Mouse (Mus musculus) ZHBTc4 (cell line): ENCODE measurements around the gene Gm47429.

Source experiments
- DNase-seq: peaks from one replicate; pipeline ENCODE4 v3.0.0-alpha.2; 2011; ENCODE audit warnings: low read depth, low spot score

Gene Gm47429

DNA sequence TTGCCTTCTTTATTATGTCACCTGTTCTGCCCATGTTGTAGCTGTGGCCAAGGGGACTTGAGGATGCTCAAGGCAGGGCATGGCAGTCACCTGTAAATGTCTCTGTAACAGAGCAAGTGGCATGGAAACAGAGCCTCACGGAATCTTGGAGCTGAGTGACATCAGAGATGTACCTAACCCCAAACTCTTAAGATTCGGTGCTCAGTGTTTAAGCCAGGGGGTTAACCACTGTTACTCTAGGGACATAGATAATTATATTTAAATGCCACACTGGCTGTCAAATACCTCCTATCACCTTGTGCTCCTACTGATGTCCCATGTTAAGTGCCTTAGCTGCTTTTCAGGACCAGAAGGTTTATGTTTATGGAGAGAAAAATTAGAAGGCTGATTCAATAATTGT, at the start of gene Gm47429:
TSS of gene Gm47429 (minus strand) at position 101 of the 400 bp plus-strand sequence.
- DNase-seq: no peak

DNA sequence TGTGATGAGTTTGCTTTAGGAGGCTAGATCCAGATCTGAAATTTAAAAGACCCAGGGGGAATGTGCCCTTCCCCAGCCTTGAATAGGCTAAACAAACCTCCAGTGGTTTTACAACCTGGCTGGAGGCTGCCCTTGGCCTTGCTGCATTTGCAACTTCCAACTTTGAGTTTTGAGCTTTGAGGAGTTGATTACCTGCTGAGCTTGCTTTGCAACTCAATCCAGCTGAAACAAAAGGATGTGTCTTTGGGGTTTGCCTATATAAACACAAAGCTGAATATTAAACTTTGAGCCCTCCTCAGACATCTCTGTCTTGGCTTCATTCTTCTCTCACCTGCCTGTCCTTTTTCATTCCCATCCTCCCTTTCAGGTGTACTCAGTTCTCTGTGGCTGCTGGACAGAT, 44.8 kb upstream of the Gm47429 start:
- peak; percentile 58 for DNase-seq

DNA sequence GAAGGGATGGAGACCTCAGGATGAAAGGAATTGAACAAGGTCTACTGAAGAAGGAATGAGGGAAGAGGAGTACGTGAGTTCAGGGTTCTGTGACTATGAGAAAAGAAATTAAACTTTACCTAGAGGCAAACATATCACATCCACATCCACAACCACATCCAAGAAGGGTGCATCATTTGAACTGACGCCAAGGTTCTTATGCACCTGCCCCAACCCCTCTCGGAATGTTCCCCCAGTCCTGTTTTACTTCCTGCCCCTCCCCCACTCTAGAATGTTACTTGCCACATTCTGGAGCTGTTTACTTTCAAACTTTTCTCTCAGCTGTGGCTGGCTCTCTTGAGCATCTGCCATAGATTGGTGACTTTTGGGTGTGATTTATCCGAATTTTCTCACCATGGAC, 23.3 kb upstream of the Gm47429 start, which contains the start of gene Nutm2:
TSS of gene Nutm2 (plus strand) at position 301 of the 400 bp plus-strand sequence.
- no peak for DNase-seq

DNA sequence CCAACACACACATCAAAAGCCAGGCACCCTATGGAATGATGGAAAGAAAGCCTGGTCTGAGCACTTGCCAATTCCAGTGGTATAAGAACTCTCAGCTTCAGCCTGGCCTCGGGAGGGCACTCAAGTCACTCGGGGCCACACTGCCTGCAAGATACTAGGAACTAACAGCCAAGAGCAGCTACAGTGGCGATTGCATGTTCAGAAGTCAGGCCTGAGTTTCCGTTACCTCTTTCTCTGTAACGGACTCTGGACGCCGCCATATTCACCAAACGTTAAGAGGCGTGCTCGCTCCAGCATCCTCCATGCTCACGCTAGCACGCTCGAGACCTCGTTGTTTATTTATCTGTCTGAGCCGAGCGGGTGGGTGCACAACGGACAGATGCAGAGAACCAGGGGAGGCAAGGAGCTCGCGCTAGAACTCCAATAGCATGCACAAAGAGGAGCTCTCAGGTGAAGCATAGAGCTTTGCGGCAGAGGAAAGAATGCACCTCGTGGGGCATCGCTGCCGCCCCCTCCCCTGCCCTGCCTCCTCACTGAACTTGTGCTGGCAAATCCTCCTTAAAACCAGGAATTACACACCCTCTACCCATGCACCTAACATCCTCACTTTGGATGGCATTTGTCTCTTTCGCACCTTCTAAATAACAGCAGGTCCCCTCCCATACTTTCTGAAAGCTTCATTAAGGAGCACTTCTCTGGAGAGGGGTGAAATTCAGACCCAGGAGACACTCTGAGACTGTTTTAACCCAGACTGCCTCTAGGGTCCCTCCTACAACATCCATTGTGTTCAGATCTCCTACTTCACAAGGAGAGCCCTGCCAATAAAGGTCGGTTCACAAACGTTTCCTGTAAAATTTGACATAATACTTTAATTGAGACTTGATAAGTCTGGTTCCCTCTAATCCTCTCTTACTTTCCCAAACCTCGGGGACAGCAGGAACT, 21.2 kb upstream of the Gm47429 start:
- peak; percentile 35 for DNase-seq

DNA sequence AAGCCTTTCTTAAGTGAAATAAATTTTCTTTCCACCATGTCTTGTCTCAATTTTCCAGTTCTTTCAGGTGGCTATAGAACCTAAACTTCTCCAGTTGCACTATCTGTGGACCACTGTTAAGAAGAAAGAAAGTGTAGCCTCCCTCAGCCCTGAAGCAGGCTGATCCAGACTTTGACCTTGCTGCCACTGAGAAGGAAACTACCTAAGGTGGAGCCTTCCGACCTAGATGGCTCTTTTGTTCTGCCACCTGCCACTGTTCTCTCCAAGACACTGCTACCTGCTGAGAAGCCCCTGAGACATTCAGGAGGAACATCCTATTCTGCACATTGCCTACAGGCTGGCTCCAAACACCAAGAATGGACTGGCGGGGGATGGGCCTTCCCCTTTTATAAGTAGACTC, 16.7 kb upstream of the Gm47429 start:
- peak; percentile 85 for DNase-seq

DNA sequence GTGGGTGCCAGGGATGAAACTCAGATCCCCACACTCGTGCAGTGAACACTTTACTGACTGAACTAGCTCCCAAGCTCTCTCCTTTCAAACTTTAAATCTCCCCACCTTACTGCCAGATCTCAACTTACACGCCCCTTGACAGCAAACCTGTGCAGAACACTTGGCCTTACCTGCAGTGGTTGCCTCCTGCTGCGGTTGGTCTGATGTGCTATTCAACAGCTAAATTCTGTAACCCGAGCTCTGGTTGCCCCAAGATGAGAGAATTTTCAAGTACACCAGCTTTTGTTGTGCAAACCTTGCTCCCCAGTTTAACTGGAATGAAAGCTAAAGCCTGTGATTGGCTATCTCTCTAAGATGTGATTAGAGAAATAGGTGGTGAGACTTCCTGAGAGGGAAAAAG, 9.7 kb upstream of the Gm47429 start:
- peak; percentile 51 for DNase-seq

DNA sequence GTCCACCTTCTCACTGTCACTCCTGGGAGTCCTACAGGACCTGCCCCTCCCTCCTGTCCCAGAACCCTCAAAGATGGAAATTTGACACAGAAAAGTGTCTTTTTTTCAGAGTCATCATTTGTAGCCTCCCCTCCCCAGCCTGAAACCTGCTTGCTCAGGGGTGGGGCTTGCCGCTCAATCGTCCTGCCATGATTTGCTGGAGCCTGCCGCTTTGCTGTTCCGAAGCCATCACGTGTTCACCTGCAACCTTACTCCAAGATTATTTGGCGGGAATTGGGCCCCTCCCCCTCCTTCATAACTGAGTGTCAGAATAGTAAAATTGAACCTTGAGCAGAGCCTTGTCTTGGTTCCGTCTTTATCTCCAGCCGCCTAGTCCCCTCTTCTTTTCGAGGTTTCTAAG, 8.6 kb upstream of the Gm47429 start:
- DNase-seq: peak; percentile 21

DNA sequence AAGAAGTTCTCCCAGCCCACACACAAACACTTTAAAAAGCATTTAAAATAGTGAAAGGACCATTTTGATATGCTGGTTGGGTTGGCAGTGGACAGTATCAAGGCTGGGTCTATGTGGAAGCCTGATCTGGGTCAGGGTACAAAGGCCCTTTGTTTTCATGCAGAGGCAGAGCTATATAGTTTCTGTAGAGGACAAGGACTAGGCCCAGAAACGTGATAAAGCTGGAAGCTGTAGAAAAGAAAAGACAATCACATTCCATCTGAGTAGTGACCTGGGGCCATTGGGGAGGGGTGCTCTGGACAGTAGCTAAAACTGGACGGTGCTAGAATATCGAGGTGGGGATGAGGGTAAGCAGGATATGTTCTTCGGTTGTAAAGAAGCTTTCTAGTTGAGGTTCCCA, 1.5 kb upstream of the Gm47429 start:
- no peak for DNase-seq

DNA sequence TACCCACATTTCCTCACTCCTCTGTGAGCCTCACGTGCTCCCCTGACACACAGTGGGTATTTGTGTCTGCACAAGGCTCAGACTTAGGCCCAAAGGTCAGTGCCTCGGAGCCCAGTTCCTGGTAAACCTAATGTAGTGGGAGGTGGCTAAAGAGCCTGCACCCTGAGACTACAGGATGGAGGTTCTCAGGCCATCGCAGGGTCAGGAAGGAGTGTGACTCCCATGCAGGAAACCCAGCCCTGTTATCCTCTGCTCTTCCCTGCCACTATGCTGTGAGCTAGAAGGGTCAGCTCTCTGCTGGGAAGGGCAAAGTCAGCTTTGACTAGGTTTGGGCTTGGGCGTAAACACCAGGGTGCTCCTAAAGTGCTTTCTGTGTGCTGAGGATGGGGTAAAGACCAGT, 17.0 kb downstream of the Gm47429 start:
- no peak for DNase-seq

DNA sequence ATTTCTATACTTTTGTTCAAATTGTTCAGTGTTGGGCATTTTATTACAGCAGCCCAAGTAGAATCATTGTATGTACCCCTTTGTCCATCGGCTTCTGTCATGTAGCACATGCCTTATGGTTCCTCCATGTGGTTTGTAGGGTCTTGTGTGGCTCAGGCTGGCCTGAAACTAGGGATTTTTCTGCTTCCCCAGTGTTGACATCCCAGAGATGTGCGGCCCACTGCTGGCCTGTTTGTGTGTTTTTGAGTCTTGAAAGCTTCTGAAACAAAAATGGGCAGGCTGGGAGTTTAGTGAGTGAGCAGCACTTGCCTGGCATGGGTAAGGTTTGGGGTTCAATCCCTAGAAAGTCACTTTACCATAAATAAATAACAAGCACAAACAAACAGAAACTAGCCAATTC, 19.2 kb downstream of the Gm47429 start:
- DNase-seq: no peak

DNA sequence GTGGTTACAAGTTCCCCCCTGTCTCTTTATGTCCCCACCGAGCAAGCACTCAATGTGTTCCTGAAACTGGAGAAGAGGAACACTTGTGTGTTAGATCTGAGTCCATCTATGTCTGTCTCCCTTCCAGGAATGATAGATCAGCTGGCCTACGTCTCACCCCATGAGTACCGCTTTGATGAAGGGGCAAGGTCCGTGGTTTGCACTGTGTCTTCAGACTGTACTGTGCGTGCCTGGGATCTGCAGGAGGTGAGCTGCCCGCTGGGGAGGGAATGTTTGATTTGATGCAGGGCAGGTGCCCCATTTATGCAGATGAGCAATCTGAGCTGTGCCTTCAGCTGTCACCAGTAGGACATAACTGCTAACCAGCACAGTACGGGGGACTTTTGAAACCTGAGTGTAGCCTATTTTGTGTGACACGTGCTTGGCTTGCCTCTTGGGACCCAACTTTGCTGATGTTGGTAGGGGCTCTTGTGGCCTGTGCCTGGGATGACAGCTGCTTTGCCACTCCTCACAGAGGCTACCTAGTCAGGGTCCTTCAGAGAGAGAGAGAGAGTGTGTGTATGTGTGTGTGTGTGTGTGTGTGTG, 20.0 kb downstream of the Gm47429 start:
- DNase-seq: no peak

DNA sequence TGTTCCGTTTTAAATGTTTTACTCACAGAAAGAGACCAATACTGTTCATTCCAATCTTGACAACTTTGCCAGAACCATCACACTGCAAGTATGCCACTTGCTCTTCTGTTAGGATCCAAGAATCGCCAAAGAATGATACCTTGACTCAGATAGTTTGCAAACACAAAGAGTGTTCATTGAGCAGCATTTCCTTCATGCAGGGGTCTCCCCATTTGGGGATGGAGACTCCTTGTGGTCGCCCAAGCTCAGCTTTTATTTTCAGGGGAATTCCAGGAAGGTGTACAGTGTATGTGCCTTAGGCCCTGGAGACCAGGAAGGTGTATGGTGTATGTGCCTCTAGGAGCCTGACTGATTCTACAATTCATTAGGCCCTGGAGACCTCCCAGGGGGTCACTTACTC, 25.3 kb downstream of the Gm47429 start:
- peak; percentile 14 for DNase-seq

DNA sequence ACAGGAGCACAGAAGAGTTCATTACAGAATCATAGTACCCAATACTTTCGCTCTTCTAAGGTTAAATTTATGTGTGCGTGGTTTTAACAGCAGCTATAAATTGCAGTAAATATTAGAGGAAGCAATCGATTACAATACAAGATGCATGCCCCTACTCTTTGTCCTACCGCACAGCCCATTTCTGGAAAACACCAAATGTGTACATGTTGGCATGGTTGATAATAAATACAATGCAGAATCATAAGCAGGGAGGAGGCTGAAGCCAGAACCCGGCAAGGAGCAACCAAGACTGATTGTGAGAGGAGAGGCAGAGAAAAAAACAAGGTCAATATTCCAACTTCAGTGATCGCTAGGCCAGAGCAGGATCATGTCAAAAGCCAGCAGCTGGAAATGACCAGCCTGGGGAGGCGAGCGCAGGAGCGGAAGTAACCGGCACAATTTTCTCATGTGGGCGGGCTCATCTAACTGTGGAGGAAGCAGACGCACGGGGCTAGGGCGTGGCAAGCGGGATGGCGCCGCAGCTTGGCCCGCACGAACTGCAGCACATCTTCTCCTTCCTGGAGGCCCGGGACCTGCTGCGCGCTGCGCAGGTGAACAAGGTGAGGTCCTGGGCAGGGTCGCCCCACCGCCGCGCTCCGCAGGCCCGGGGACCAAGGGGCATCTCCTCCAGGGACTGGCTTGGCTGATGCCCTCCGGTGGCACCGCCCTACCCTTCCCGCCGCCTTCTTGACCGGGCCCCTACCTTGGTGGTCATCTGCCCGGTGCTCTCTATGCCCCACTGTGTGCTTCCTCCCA, 26.1 kb downstream of the Gm47429 start, which contains the start of gene Fbxw17:
TSS of gene Fbxw17 (plus strand) at position 476 of the 795 bp plus-strand sequence.
- DNase-seq: peak; percentile 77
